Mouse (Mus musculus) kidney, embryonic 14.5 days (tissue): ENCODE results near the gene Smcp. TPM values are rescaled to one million over a fixed set of nuclear protein-coding genes. Genes with fewer than 3 reads are reported as not detected.

Experiments
- ATAC-seq: fragments of 200-750 bp; cut with Nextera tagmentation; 2 replicates; pipeline ENCODE4 v1.8.0; 2017; ENCODE audit warnings: moderate number of reproducible peaks, mild to moderate bottlenecking, moderate TSS enrichment, moderate library complexity; ENCODE audit not compliant: low FRiP score, low TSS enrichment
- H3K27ac ChIP-seq: fragments of 300-500 bp; sonication (generic); 2 replicates; pipeline ENCODE4 v1.5.1; 2014; ENCODE audit warnings: low read depth, mild to moderate bottlenecking, low read length, moderate library complexity, mixed read lengths
- H3K27me3 ChIP-seq: fragments of 300-500 bp; sonication (generic); 2 replicates; pipeline ENCODE4 v1.6.1; 2014; ENCODE audit warnings: mild to moderate bottlenecking, low read length; ENCODE audit not compliant: control insufficient read depth, insufficient read depth
- H3K36me3 ChIP-seq: fragments of 300-500 bp; sonication (generic); 2 replicates; pipeline ENCODE4 v1.6.1; 2014; ENCODE audit warnings: low read length, mixed read lengths; ENCODE audit not compliant: control insufficient read depth, insufficient read depth
- H3K4me1 ChIP-seq: fragments of 300-500 bp; sonication (generic); 2 replicates; pipeline ENCODE4 v1.6.1; 2014; ENCODE audit warnings: low read length, mixed read lengths; ENCODE audit not compliant: control insufficient read depth, insufficient read depth
- H3K4me2 ChIP-seq: fragments of 300-500 bp; sonication (generic); replicated peaks from 2 replicates; pipeline ENCODE4 v1.6.1; 2014; ENCODE audit warnings: low read depth, mild to moderate bottlenecking, low read length
- H3K4me3 ChIP-seq: fragments of 300-500 bp; sonication (generic); 2 replicates; pipeline ENCODE4 v1.5.1; 2014; ENCODE audit warnings: mild to moderate bottlenecking, low read length
- H3K9ac ChIP-seq: fragments of 300-500 bp; sonication (generic); 2 replicates; pipeline ENCODE4 v1.6.1; 2014; ENCODE audit warnings: low read depth, mild to moderate bottlenecking, low read length, moderate library complexity
- H3K9me3 ChIP-seq: fragments of 300-500 bp; sonication (generic); 2 replicates; pipeline ENCODE4 v1.6.1; 2016; ENCODE audit warnings: low read length; ENCODE audit not compliant: control insufficient read depth
- WGBS: fragments of 180-500 bp; shearing (Covaris S2); extraction: QIAGEN DNeasy Blood & Tissue Kit; methylation state at CpG from one replicate; pipeline ENCODE4 v1.1.7; 2014; 5-methylcytosine and 5-hydroxymethylcytosine counted together
- polyA plus RNA-seq: library from polyadenylated mRNA; unstranded; fragments of >200 nt; fragmentation: Nextera tagmentation; extraction: Ambion mirVana; gene quantifications from 2 replicates; pipeline ENCODE4 v1.2.1, GENCODE M21; 2014

Gene Smcp
- polyA plus RNA-seq, 1 experiment from 2014 or later = not detected

DNA sequence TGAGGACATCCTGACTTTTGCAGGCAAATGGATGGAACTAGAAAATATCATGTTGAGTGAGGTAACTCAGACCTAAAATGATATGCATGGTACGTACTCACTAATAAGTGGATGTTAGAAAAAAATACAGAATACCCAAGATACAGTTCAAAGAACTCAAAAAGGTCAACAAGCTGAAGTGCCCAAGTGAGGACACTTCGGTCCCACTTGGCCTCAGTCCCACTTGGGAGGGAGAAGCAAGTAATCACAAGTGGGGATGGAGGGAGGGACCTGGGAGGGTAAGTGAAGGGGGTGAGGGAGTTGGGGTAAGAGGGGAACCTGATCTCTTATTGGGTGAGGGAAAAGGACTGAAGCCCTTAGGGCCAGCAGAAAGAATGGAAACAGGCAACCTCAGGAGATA, 20.0 kb downstream of the Smcp start:
- Histone ChIP-seq H3K36me3 (no peaks in the 10 kb centered on the region), H3K9me3 (no peaks in the 10 kb centered on the region), H3K9ac (no peak overlapping the region), H3K4me3 (no peak overlapping the region), H3K27ac (no peak overlapping the region), H3K4me2 (no peak overlapping the region), H3K27me3 (no peaks in the 10 kb centered on the region), H3K4me1 (peaks cover 17% of the 10 kb centered on the region)
- 89% methylated on average over 2 of the region's 2 CpGs for WGBS
- no peak for ATAC-seq

DNA sequence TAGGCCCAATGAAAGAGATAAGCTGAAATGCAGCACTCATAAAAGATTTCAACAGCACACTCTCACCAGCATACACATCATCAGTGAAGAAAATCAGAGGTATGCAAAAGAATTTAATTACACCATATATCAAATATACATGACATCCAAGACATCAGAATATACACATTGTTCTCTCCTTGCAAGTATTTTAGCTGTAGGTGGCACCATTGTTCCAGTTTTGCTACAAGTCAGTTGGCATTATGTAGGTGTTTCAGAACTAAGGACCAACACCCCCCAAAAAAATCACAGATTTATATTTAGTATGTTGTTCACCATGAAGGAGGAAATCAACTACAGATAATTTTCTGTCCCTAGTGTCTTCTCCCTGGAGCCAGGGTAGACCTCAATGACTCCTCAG, 23.4 kb downstream of the Smcp start:
- no peaks in the 10 kb centered on the region for H3K36me3 ChIP-seq
- no peak overlapping the region for H3K4me2 ChIP-seq
- H3K4me3 ChIP-seq = no peak overlapping the region
- no peaks in the 10 kb centered on the region for H3K27me3 ChIP-seq
- no peaks in the 10 kb centered on the region for H3K9me3 ChIP-seq
- no peaks in the 10 kb centered on the region for H3K4me1 ChIP-seq
- no peak for ATAC-seq
- H3K9ac ChIP-seq = no peak overlapping the region
- H3K27ac ChIP-seq = no peak overlapping the region

DNA sequence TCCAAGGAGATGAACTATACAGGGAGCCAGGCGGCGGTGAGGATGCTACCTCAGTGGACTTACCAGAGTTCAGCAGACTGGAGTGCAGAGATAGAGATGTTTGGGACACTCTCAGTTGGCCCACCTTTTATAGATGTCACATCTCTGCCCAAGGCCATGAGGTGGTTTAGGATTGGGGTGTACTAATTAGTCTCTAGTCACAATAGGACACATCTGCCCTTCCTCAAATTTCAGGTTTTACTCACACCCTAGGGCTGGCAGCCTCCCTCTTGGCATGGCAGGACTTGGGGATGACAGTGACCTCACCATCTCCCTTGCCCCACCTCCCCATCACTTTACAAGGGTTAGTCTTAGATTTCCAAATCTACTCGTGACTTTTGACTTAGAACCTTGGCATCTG, 54.4 kb downstream of the Smcp start, which contains the start of gene 2310046K23Rik:
Gene 2310046K23Rik (minus strand): TSS at position 101 of the 400 bp plus-strand sequence.
- Histone ChIP-seq H3K4me1 (no peaks in the 10 kb centered on the region), H3K4me2 (no peak within 1 kb of the TSS), H3K36me3 (no peaks in the 10 kb centered on the region), H3K27ac (no peak within 1 kb of the TSS), H3K9me3 (no peaks in the 10 kb centered on the region), H3K27me3 (no peaks in the 10 kb centered on the region), H3K9ac (no peak within 1 kb of the TSS), H3K4me3 (no peak within 1 kb of the TSS)
- no peak for ATAC-seq
- WGBS = 90% methylated on average over 3 of the region's 3 CpGs

Other genes starting within 250 kb of the Smcp start
- not detected in 2 replicates for gene Sprr2d, start 249.9 kb downstream of the Smcp start, polyA plus RNA-seq
- gene Sprr2e, start 236.9 kb downstream of the Smcp start, polyA plus RNA-seq = not detected in 2 replicates
- 14.5 and 17.1 TPM in 2 replicates for gene Sprr2f, start 223.8 kb downstream of the Smcp start, polyA plus RNA-seq
- not detected in 2 replicates for gene Sprr2h, start 203.3 kb downstream of the Smcp start, polyA plus RNA-seq
- gene Sprr2i, start 181.0 kb downstream of the Smcp start, polyA plus RNA-seq = not detected in 2 replicates
- not detected in 2 replicates for gene Sprr2j-ps, start 170.9 kb downstream of the Smcp start, polyA plus RNA-seq
- 6.9 and 7.1 TPM in 2 replicates for gene Gm9774, start 159.6 kb downstream of the Smcp start, polyA plus RNA-seq
- gene Sprr2k, start 156.4 kb downstream of the Smcp start, polyA plus RNA-seq = not detected in 2 replicates
- gene Sprr1b, start 150.2 kb downstream of the Smcp start, polyA plus RNA-seq = not detected in 2 replicates
- not detected in 2 replicates for gene Sprr3, start 130.3 kb downstream of the Smcp start, polyA plus RNA-seq
- 8.1 and 8.4 TPM in 2 replicates for gene Sprr1a, start 103.1 kb downstream of the Smcp start, polyA plus RNA-seq
- gene Sprr4, start 88.5 kb downstream of the Smcp start, polyA plus RNA-seq = not detected in 2 replicates
- gene 2310046K23Rik, start 54.5 kb downstream of the Smcp start, polyA plus RNA-seq = not detected in 2 replicates
- gene Ivl, start 15.3 kb downstream of the Smcp start, polyA plus RNA-seq = 0.74 and 0.81 TPM in 2 replicates
- not detected in 2 replicates for gene 2210017I01Rik, start 18.5 kb upstream of the Smcp start, polyA plus RNA-seq
- gene Lce6a, start 32.7 kb upstream of the Smcp start, polyA plus RNA-seq = not detected in 2 replicates
- gene Lce1a1, start 59.3 kb upstream of the Smcp start, polyA plus RNA-seq = not detected in 2 replicates
- not detected in 2 replicates for gene Lce1b, start 67.9 kb upstream of the Smcp start, polyA plus RNA-seq
- not detected in 2 replicates for gene Lce1a2, start 81.3 kb upstream of the Smcp start, polyA plus RNA-seq
- not detected in 2 replicates for gene Lce1c, start 90.2 kb upstream of the Smcp start, polyA plus RNA-seq
- gene Lce1d, start 98.2 kb upstream of the Smcp start, polyA plus RNA-seq = not detected in 2 replicates
- not detected in 2 replicates for gene Lce1e, start 120.1 kb upstream of the Smcp start, polyA plus RNA-seq
- not detected in 2 replicates for gene Lce1f, start 131.4 kb upstream of the Smcp start, polyA plus RNA-seq
- gene Gm38119, start 150.1 kb upstream of the Smcp start, polyA plus RNA-seq = not detected in 2 replicates
- not detected in 2 replicates for gene Lce1g, start 163.3 kb upstream of the Smcp start, polyA plus RNA-seq
- not detected in 2 replicates for gene Lce1h, start 176.1 kb upstream of the Smcp start, polyA plus RNA-seq
- gene Lce1i, start 189.9 kb upstream of the Smcp start, polyA plus RNA-seq = not detected in 2 replicates
- gene Lce1j, start 201.5 kb upstream of the Smcp start, polyA plus RNA-seq = not detected in 2 replicates
- not detected in 2 replicates for gene Lce1k, start 218.9 kb upstream of the Smcp start, polyA plus RNA-seq
- not detected in 2 replicates for gene Kprp, start 238.2 kb upstream of the Smcp start, polyA plus RNA-seq